Mouse (Mus musculus) limb, embryonic 11.5 days (tissue): Measurements from ENCODE around the gene 1700001P01Rik. TPM values are rescaled to one million over a fixed set of nuclear protein-coding genes. Genes with fewer than 3 reads are reported as not detected.

Experiments
- ATAC-seq: fragments of 200-750 bp; cut with Nextera tagmentation; 2 replicates; pipeline ENCODE4 v1.8.0; 2017; ENCODE audit warnings: low read depth; ENCODE audit not compliant: insufficient number of reproducible peaks, low FRiP score, low TSS enrichment
- DNase-seq: peaks from one replicate; pipeline ENCODE4 v3.0.0-alpha.2; 2015; ENCODE audit warnings: low spot score
- H3K27ac ChIP-seq: fragments of 300-500 bp; sonication (generic); replicated peaks from 2 replicates; pipeline ENCODE4 v1.5.1; 2014; ENCODE audit warnings: low read depth, mild to moderate bottlenecking, low read length
- H3K27me3 ChIP-seq: fragments of 300-500 bp; sonication (generic); 2 replicates; pipeline ENCODE4 v1.6.1; 2014; ENCODE audit warnings: mild to moderate bottlenecking, low read length, mixed read lengths; ENCODE audit not compliant: control insufficient read depth, insufficient read depth
- H3K36me3 ChIP-seq: fragments of 300-500 bp; sonication (generic); 2 replicates; pipeline ENCODE4 v1.6.1; 2014; ENCODE audit warnings: mild to moderate bottlenecking, low read length, moderate library complexity, mixed read lengths; ENCODE audit not compliant: control insufficient read depth, insufficient read depth
- H3K4me1 ChIP-seq: fragments of 300-500 bp; sonication (generic); 2 replicates; pipeline ENCODE4 v1.6.1; 2014; ENCODE audit warnings: low read length, mixed read lengths; ENCODE audit not compliant: control insufficient read depth, insufficient read depth
- H3K4me2 ChIP-seq: fragments of 300-500 bp; sonication (generic); 2 replicates; pipeline ENCODE4 v1.6.1; 2014; ENCODE audit warnings: low read depth, mild to moderate bottlenecking, moderate library complexity; ENCODE audit not compliant: severe bottlenecking
- H3K4me3 ChIP-seq: fragments of 300-500 bp; sonication (generic); 2 replicates; pipeline ENCODE4 v1.5.1; 2014; ENCODE audit warnings: low read depth, low read length
- H3K9ac ChIP-seq: fragments of 300-500 bp; sonication (generic); 2 replicates; pipeline ENCODE4 v1.6.1; 2014; ENCODE audit warnings: mild to moderate bottlenecking, low read length
- H3K9me3 ChIP-seq: fragments of 300-500 bp; sonication (generic); 2 replicates; pipeline ENCODE4 v1.6.1; 2016; ENCODE audit warnings: low read length; ENCODE audit not compliant: control insufficient read depth
- WGBS: fragments of 180-500 bp; shearing (Covaris S2); extraction: QIAGEN DNeasy Blood & Tissue Kit; methylation state at CpG from one replicate; pipeline ENCODE4 v1.1.7; 2014; 5-methylcytosine and 5-hydroxymethylcytosine counted together
- microRNA-seq: library from miRNA; unstranded; fragments of <30 nt; microRNA quantifications from one replicate; pipeline ENCODE4, GENCODE M21; 2016
- polyA plus RNA-seq: library from polyadenylated mRNA; unstranded; fragments of >200 nt; fragmentation: Nextera tagmentation; extraction: Ambion mirVana; gene quantifications from 2 replicates; pipeline ENCODE4 v1.2.1, GENCODE M21; 2014

The 1700001P01Rik gene
- polyA plus RNA-seq, 1 experiment from 2014 or later, result not detected

DNA sequence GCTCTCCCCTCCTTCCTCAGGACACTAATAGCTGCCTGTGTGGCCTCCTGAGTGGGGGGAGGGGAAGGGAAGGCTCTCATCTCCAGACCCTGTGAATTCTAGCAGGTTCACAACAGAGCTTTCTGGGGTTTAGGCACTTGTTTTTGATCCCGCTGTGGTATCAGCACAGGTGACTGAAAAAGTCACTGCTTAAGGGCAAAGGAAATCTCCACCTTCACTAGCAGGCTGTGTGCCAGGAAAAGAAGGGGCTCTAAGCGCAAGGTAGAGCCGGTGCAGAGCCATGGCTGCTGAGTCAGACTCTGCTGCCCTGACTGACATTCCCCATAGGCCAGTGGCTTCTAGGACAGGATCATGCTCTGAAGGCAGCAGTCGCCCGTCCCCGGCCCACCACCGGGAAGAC lies 47.0 kb downstream of the 1700001P01Rik start:
- DNase-seq, result no peak
- WGBS, result 64% methylated on average over 7 of the region's 7 CpGs
- Histone ChIP-seq H3K27ac (no peak overlapping the region), H3K4me1 (peaks cover 3% of the 10 kb centered on the region; the same call in 1 of the 2 replicates), H3K27me3 (no peaks in the 10 kb centered on the region), H3K4me3 (no peak overlapping the region), H3K9me3 (no peaks in the 10 kb centered on the region), H3K4me2 (no peak overlapping the region), H3K9ac (no peak overlapping the region), H3K36me3 (peaks cover 13% of the 10 kb centered on the region; the same call in 1 of the 2 replicates)
- no peak for ATAC-seq

DNA sequence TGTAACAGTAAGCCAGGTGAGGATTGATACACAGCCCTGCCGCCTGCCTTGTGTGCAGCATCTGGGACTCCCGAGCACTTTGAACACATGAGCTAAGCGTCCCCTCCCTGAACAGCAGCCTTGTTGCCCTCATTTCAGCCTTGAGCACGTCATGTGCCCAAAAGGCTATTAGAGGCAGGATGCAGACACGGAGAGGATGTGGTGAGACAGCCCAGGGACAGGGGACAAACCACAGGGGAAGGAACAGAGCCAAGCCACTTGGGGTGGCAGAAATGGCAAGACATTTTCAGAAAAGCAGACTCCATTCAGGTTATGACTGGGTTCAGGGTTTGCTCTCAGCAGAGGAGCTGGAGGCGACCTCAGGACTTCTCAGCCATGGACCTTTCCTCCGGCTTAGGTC lies 47.4 kb downstream of the 1700001P01Rik start:
- no peak for DNase-seq
- no peaks in the 10 kb centered on the region for H3K9me3 ChIP-seq
- H3K27ac ChIP-seq, result no peak overlapping the region
- no peak overlapping the region for H3K9ac ChIP-seq
- ATAC-seq, result no peak
- WGBS, result 56% methylated on average over 7 of the region's 7 CpGs
- no peak overlapping the region for H3K4me2 ChIP-seq
- H3K4me1 ChIP-seq, result no peaks in the 10 kb centered on the region
- H3K4me3 ChIP-seq, result no peak overlapping the region
- peaks cover 13% of the 10 kb centered on the region; the same call in 1 of the 2 replicates for H3K36me3 ChIP-seq
- no peaks in the 10 kb centered on the region for H3K27me3 ChIP-seq

DNA sequence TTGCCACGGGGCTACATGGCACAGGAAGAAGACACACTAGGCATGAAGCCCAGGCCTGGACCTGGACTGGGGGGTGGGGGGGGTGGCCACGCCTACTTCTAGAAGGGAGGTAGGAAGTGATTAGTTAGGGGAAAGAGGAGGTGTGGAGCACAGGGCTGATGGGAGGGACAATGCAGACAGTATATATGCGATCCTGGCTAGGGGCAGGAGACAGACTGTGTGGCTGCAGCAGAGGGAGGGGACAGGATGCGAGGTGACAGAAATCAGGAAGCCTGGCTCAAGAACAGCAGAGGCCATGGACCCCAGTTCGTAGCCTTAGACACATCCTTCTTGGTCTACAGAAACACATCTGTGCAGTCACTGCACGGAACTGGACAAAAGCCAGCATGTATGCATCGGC lies 52.0 kb downstream of the 1700001P01Rik start:
- Histone ChIP-seq H3K4me3 (no peak overlapping the region), H3K27ac (no peak overlapping the region), H3K9ac (no peak overlapping the region; the same call in 1 of the 2 replicates), H3K4me2 (no peak overlapping the region), H3K4me1 (no peaks in the 10 kb centered on the region), H3K36me3 (peaks cover 43% of the 10 kb centered on the region), H3K9me3 (peaks cover 2% of the 10 kb centered on the region; the same call in 1 of the 2 replicates), H3K27me3 (no peaks in the 10 kb centered on the region)
- no peak for ATAC-seq
- 86% methylated on average over 7 of the region's 7 CpGs for WGBS
- no peak for DNase-seq

Small RNAs within 50 kb of the gene (microRNA-seq; reads per million reads assigned to microRNA genes)
- gene Mir8102, result not detected

Other genes with a start within 250 kb of the 1700001P01Rik start
- 0.28 and 0.34 TPM in 2 replicates for gene Srcin1, start 199.7 kb downstream of the 1700001P01Rik start, polyA plus RNA-seq
- 12.5 and 12.6 TPM in 2 replicates for gene Epop, start 146.2 kb downstream of the 1700001P01Rik start, polyA plus RNA-seq
- 4.0 and 4.1 TPM in 2 replicates for gene Mllt6, start 112.5 kb downstream of the 1700001P01Rik start, polyA plus RNA-seq
- gene Cisd3, start 90.1 kb downstream of the 1700001P01Rik start, polyA plus RNA-seq, result 8.8 and 10.9 TPM in 2 replicates
- 23.3 and 25.4 TPM in 2 replicates for gene Pcgf2, start 75.4 kb downstream of the 1700001P01Rik start, polyA plus RNA-seq
- gene Psmb3, start 72.5 kb downstream of the 1700001P01Rik start, polyA plus RNA-seq, result 546 and 550 TPM in 2 replicates
- 1.9 and 2.1 TPM in 2 replicates for gene Pip4k2b, start 31.2 kb downstream of the 1700001P01Rik start, polyA plus RNA-seq
- 15.4 and 18.3 TPM in 2 replicates for gene Cwc25, start 9.4 kb downstream of the 1700001P01Rik start, polyA plus RNA-seq
- 576 and 600 TPM in 2 replicates for gene Rpl23, start 6.5 kb upstream of the 1700001P01Rik start, polyA plus RNA-seq
- gene Lasp1, start 23.1 kb upstream of the 1700001P01Rik start, polyA plus RNA-seq, result 79.9 and 80.5 TPM in 2 replicates
- 15.9 and 17.4 TPM in 2 replicates for gene B230217C12Rik, start 64.9 kb upstream of the 1700001P01Rik start, polyA plus RNA-seq
- 1.0 TPM in 2 replicates for gene Fbxo47, start 108.2 kb upstream of the 1700001P01Rik start, polyA plus RNA-seq
- gene Plxdc1, start 210.5 kb upstream of the 1700001P01Rik start, polyA plus RNA-seq, result 0.15 TPM in 1 of 2 replicates, not detected in the other
- gene Arl5c, start 220.3 kb upstream of the 1700001P01Rik start, polyA plus RNA-seq, result 9.5 and 9.9 TPM in 2 replicates
- gene Cacnb1, start 247.1 kb upstream of the 1700001P01Rik start, polyA plus RNA-seq, result 6.8 and 7.2 TPM in 2 replicates